Mouse (Mus musculus) ES-E14 (cell line): ENCODE data around the gene Lmbr1. TPM values are rescaled to one million over a fixed set of nuclear protein-coding genes. Genes with fewer than 3 reads are reported as not detected.

Source experiments
- DNase-seq: peaks from one replicate; pipeline ENCODE4 v3.0.0-alpha.2; 2013; ENCODE audit warnings: low read depth, low spot score
- H3K27ac ChIP-seq: 2 replicates; pipeline ENCODE4 v1.5.1; 2012; ENCODE audit warnings: low read depth, mild to moderate bottlenecking, low read length, moderate library complexity, mixed read lengths; ENCODE audit not compliant: poor library complexity, insufficient read depth, severe bottlenecking
- H3K36me3 ChIP-seq: 2 replicates; pipeline ENCODE4 v1.6.1; 2012; ENCODE audit warnings: mild to moderate bottlenecking, low read length, moderate library complexity, mixed read lengths; ENCODE audit not compliant: control insufficient read depth, poor library complexity, insufficient read depth, severe bottlenecking
- H3K4me1 ChIP-seq, 2 experiments: fragments of 150-350 bp in 1 of 2; sonication (generic) in 1 of 2; 2 replicates each; pipeline ENCODE4 v1.6.1; 2012; ENCODE audit warnings: low read length in 2 of 2, mild to moderate bottlenecking in 1 of 2, mixed read lengths in 1 of 2; ENCODE audit not compliant: control insufficient read depth in 2 of 2, insufficient read depth in 2 of 2, poor library complexity in 1 of 2
- H3K4me3 ChIP-seq, 2 experiments: fragments of 150-350 bp in 1 of 2; sonication (generic) in 1 of 2; 2 replicates each; pipeline ENCODE4 v1.5.1; 2012; ENCODE audit warnings: low read length in 2 of 2, low read depth in 1 of 2, mild to moderate bottlenecking in 1 of 2, mixed read lengths in 1 of 2; ENCODE audit not compliant: insufficient read depth in 1 of 2, poor library complexity in 1 of 2, severe bottlenecking in 1 of 2
- H3K9ac ChIP-seq: 2 replicates; pipeline ENCODE4 v1.6.1; 2012; ENCODE audit warnings: low read depth, mild to moderate bottlenecking, low read length, mixed read lengths; ENCODE audit not compliant: poor library complexity, insufficient read depth, severe bottlenecking
- H3K9me3 ChIP-seq: fragments of 150-350 bp; sonication (generic); 2 replicates; pipeline ENCODE4 v1.6.1; 2012; ENCODE audit warnings: low read depth, mild to moderate bottlenecking, low read length; ENCODE audit not compliant: control insufficient read depth, insufficient read depth
- CHD2 ChIP-seq: IDR thresholded peaks from 2 replicates; pipeline ENCODE4 v1.6.1; 2014; ENCODE audit warnings: mild to moderate bottlenecking, low read depth, low read length, inconsistent platforms
- HCFC1 ChIP-seq: IDR thresholded peaks from 2 replicates; pipeline ENCODE4 v1.6.1; 2012; ENCODE audit warnings: low read length, inconsistent platforms, borderline replicate concordance; ENCODE audit not compliant: insufficient read depth
- MAFK ChIP-seq: IDR thresholded peaks from 2 replicates; pipeline ENCODE4 v1.6.1; 2014; ENCODE audit warnings: mild to moderate bottlenecking, low read depth, low read length, inconsistent platforms; ENCODE audit not compliant: insufficient read depth
- ZC3H11A ChIP-seq: IDR thresholded peaks from 2 replicates; pipeline ENCODE4 v1.6.1; 2012; ENCODE audit warnings: low read depth, mild to moderate bottlenecking, inconsistent platforms, low read length, borderline replicate concordance
- ZNF384 ChIP-seq: IDR thresholded peaks from 2 replicates; pipeline ENCODE4 v1.6.1; 2012; ENCODE audit warnings: low read depth, low read length, inconsistent platforms
- in situ Hi-C, 2 experiments: fragments of 600-800 bp; cut with MboI; formaldehyde crosslinking; loops; one replicate each; pipeline ENCODE4 v1.15.1; 2025; ENCODE audit warnings: low sequenced_read_pairs in 2 of 2, inconsistent platforms in 1 of 2; ENCODE audit not compliant: unreplicated experiment in 2 of 2
- total RNA-seq: library from RNA; depleted of rRNA; stranded (reverse); fragments of 300-350 nt; gene quantifications from 2 replicates; pipeline ENCODE4 v1.2.3, GENCODE M21; 2012

Lmbr1 gene
- total RNA-seq, 1 experiment = 7.4 TPM

- TF ChIP-seq CHD2 (no peak), HCFC1 (no peak), MAFK (no peak), ZC3H11A (0 out of 2 replicates have a peak, but pooled peaks have one; percentile 55), ZNF384 (peak; percentile 33; the same call in 1 of the 2 replicates)
- Histone ChIP-seq H3K36me3 (no peaks in the 10 kb centered on the region), H3K4me3 (no peak overlapping the region), H3K4me1 (no peaks in the 10 kb centered on the region; a peak in 1 of 4 replicates), H3K9me3 (no peaks in the 10 kb centered on the region), H3K27ac (no peak overlapping the region), H3K9ac (no peak overlapping the region)
- in situ Hi-C loops = no loop called here
- no peak for DNase-seq
Observed at GRCm38 (mm10) chr5:29388944-29389765, 11.0 kb upstream of the Lmbr1 start.

- TF ChIP-seq HCFC1 (no peak), ZC3H11A (no peak), ZNF384 (no peak), MAFK (no peak), CHD2 (no peak)
- Histone ChIP-seq H3K9ac (no peak overlapping the region), H3K27ac (no peak overlapping the region), H3K36me3 (no peaks in the 10 kb centered on the region), H3K9me3 (no peaks in the 10 kb centered on the region), H3K4me1 (no peaks in the 10 kb centered on the region; a peak in 1 of 4 replicates), H3K4me3 (no peak overlapping the region)
- in situ Hi-C loops = no loop called here
- no peak for DNase-seq
Observed at GRCm38 (mm10) chr5:29388181-29388943, 10.2 kb upstream of the Lmbr1 start.

- in situ Hi-C loops = no loop called here
- Histone ChIP-seq H3K4me3 (no peak overlapping the region), H3K4me1 (no peaks in the 10 kb centered on the region; a peak in 1 of 4 replicates), H3K27ac (no peak overlapping the region), H3K9ac (no peak overlapping the region), H3K9me3 (no peaks in the 10 kb centered on the region), H3K36me3 (no peaks in the 10 kb centered on the region)
- no peak for DNase-seq
- no peak for TF ChIP-seq ZNF384
- no peak for TF ChIP-seq ZC3H11A
- no peak for TF ChIP-seq CHD2
- TF ChIP-seq HCFC1 = no peak
- TF ChIP-seq MAFK = no peak
Observed at GRCm38 (mm10) chr5:29387591-29387990, 9.4 kb upstream of the Lmbr1 start.

GRCm38 (mm10) chr5:29382776-29383175 lies 4.6 kb upstream of the Lmbr1 start:
- Histone ChIP-seq H3K9ac (no peak overlapping the region), H3K27ac (no peak overlapping the region), H3K4me3 (no peak overlapping the region), H3K36me3 (no peaks in the 10 kb centered on the region), H3K4me1 (peaks cover 0 to 3% of the 10 kb centered on the region in 2 experiments; a peak in 2 of 4 replicates), H3K9me3 (no peaks in the 10 kb centered on the region)
- in situ Hi-C loops = no loop called here
- no peak for DNase-seq
- TF ChIP-seq CHD2 (no peak), MAFK (no peak), ZC3H11A (no peak), HCFC1 (no peak)
